Mouse (Mus musculus) myocyte (in vitro differentiated cells): ENCODE data around the gene Map3k14.

Source experiments
- MAX ChIP-seq: IDR thresholded peaks from one replicate; pipeline ENCODE4 v1.6.1; 2011; ENCODE audit warnings: low read depth, mild to moderate bottlenecking, control low read depth
- POLR2A ChIP-seq: IDR thresholded peaks from one replicate; pipeline ENCODE4 v1.6.1; 2011; ENCODE audit warnings: low read depth, mild to moderate bottlenecking, control low read depth, moderate library complexity; ENCODE audit not compliant: insufficient read length
- POLR2AphosphoS2 ChIP-seq: IDR thresholded peaks from one replicate; pipeline ENCODE4 v1.6.1; 2011; ENCODE audit warnings: low read depth, control low read depth; ENCODE audit not compliant: insufficient read length
- SRF ChIP-seq: IDR thresholded peaks from one replicate; pipeline ENCODE4 v1.6.1; 2011; ENCODE audit warnings: low read depth; ENCODE audit not compliant: control insufficient read depth, insufficient read length
- USF1 ChIP-seq: IDR thresholded peaks from one replicate; pipeline ENCODE4 v1.6.1; 2011; ENCODE audit warnings: low read depth, mild to moderate bottlenecking, control low read depth, moderate library complexity

DNA sequence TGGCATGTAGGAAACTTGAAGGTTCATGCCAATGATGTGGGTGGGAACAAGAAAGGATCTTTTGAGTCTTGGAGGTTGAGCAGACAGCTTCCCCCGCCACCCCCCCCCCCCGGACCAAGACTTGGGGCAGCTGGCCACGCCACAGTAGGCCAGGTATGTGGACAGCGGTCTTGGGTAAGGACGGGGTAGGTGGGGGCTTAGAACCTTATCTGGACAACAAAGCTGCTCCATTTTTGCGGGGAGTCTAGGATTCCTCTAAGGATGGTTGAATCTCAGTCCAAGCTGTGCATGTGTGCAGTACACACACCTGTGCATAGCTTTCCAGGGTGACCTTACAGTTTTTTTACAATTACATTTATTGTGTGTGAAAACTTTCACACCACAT lies 48.8 kb downstream of the Map3k14 start:
- TF ChIP-seq USF1 (no peak), POLR2A (peak; percentile 3), MAX (no peak), POLR2AphosphoS2 (no peak), SRF (no peak)
